Mouse (Mus musculus) layer of hippocampus, postnatal 14 days (tissue): ENCODE results near the gene Agr2. TPM values are rescaled to one million over a fixed set of nuclear protein-coding genes. Genes with fewer than 3 reads are reported as not detected.

Experiments
- total RNA-seq, 2 experiments: library from RNA; stranded (reverse); gene quantifications; 2 replicates each; pipeline ENCODE4 v1.2.3; 2021

Agr2 gene
- total RNA-seq, 2 experiments from 2014 or later, result not detected

Other genes starting within 250 kb of the Agr2 start
- not detected for gene Agr3, start 67.3 kb upstream of the Agr2 start, total RNA-seq
- 100 to 1,000 TPM; 278 to 281 TPM for gene Tspan13, start 49.6 kb downstream of the Agr2 start, total RNA-seq
- gene Ankmy2, start 164.2 kb downstream of the Agr2 start, total RNA-seq, result 10 to 100 TPM; 50.4 to 51.8 TPM
- 10 to 100 TPM; 89.3 to 95.3 TPM for gene Bzw2, start 165.2 kb downstream of the Agr2 start, total RNA-seq